Mouse (Mus musculus) spleen, embryonic (tissue): ENCODE data around the gene Gm26602.

Experiments
- CTCF ChIA-PET: fragments of 350-600 bp; sonication (Branson Sonifier 250); formaldehyde crosslinking; loops from one replicate; lab custom pipeline; 2022; lab: Charles Lee

Gene Gm26602

DNA sequence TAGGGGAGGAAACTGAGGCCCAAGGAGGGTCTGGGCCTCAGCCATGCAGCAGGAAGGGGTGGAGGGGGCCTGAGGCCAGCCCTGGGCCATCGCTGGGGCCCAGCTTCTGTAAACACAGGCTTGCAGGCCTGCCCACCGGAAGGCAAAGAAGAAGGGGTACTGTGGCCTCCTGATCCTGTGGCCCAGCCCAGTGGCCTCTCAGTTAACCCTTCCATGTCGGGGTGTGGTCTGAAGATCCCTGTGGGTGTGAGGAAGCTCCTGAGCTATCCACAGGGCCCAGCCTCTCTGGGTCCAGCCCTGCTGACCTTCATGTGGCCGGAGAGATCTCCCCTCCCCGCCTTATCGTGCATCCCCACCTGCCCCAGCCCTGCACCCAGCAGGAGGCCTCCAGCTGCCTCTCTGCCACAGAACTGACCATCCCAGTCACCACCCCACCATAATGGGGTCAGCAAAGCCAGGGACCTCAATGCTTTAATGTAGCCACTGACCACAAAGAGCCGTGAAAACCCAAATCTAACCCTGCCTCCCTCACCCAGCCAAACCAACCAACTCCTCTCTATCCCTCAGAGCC lies 36.2 kb downstream of the Gm26602 start:
- CTCF ChIA-PET = no interaction called here

DNA sequence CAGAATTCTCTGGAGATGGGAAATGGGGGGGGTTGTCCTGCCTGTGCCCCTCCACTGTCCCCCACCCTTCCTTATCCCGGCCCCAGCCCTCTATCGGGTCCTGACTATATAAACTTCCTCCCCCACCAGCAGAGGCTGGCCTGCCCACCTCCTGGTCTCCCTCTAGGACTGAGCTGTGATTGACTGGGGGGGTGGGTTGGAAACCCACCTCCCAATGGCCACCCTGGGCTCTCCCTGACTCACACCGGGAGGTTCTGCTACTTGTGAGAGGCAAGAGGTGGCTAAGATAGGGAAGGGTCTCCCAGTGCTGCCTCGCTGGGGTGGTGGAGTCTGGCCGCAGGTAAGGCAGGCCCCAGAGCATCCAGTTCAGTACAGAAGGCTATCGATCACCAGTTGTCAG lies 36.8 kb downstream of the Gm26602 start:
- CTCF ChIA-PET = no interaction called here

DNA sequence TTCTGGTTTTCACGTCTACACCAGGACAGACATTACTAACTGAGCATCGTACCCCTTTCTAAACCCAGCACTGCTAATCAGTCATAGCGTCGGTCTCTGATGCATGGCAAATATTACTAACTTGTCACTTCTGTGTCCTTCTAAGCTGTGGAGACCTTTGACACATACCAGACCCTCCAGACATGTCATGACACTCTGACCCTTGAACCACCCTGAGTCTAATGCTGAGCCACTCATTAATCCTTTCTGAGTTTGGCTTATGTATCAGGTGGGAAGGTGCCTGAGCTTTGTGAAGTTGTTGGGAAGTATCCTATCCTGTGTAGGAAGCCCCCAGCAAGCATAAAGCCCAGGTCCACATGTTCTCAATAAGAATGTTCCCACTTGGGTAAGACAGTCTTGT lies 39.2 kb downstream of the Gm26602 start:
- CTCF ChIA-PET = interaction anchor here (0.6 kb wide), 2 partner anchors 26 to 92 kb away, joined by 3 to 16 read pairs; no protein-coding TSS in a partner anchor

DNA sequence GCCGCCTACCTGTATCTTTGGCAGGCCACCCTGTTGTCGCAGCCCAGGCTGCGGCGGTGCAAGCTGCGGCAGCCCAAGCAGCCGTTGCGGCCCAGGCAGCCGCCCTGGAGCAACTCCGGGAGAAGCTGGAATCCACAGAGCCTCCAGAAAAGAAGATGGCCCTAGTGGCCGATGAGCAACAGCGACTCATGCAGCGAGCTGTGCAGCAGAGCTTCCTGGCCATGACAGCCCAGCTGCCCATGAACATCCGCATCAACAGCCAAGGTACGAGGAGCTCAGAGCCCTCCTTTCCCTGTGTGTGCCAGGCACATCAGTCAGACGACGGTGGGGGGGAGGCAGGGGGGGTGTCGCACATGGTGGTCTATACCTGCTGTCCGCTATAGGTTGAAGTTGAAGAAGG lies 40.0 kb downstream of the Gm26602 start:
- CTCF ChIA-PET = interaction anchor here (0.6 kb wide), 1 partner anchor 23 kb away, joined by 9 read pairs; no protein-coding TSS in a partner anchor

DNA sequence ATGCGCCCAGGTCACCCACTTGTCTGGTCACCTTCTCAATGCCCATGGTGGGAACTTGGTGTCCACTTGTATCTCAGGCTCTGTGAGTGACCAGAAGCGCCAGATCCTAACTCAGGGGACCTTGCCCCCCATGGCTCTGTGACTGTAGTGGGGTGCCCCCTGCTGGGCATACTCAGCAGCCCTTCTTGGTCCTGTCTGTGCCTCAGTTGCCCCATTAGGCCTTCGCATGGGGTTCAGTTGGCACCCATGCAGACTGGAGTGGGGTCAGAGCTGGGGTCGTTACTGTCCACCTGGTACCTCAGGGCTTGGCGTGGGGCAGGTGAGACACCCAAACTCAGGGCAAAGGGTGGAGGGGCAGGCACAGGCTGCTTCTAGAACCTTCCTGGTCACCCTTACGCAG lies 43.3 kb downstream of the Gm26602 start:
- CTCF ChIA-PET = interaction anchor here (0.7 to 2.4 kb wide), 5 partner anchors 15 to 207 kb away, joined by 4 to 14 read pairs (median 4); partner anchors contain the start of gene Arid3a

DNA sequence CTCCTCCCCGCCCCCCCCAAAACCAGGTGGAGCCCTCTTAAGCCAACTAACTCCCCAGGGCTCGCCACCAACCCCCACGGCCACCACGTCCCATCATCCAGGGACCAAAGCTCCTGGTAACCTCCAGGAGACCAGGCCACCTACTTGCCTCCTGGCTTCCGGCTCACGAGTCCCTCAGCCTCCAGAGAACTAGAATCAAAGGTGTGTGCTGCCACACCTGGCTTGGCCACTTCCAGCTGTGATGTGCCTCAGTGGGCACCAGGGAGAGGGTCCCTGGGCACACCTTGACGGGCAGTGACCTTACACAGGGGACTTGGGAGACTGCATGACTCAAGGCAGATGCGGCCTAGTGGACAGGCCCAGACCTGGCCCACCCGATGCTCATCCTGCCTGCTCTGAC lies 45.0 kb downstream of the Gm26602 start:
- CTCF ChIA-PET = interaction anchor here (0.7 to 1.4 kb wide), 2 partner anchors 30 to 72 kb away, joined by 4 to 7 read pairs; no protein-coding TSS in a partner anchor

DNA sequence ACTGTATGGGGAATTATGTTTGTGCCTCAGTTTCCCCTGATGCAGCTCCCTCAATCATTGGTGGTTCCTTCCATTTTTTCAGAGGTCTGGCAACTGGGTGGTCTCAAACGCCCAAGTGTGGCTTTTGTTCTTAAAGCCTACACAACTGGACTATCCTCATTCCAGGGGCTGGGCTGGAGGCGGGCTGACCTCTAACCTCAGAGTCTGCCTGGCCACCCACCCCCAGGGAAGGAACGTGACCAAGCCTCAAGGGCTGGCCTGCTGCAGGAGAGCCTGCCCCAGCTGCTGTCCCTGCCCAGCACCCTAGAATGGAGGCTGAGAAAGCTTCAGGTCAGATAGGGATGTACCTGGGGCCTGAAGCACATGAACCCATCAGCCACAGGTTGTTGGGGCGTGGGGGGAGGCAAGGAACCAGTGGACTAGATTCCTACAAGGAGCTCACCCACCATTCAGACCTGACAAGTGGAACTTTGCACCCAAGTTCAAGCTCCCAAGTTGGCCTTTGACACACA lies 46.0 kb downstream of the Gm26602 start:
- CTCF ChIA-PET = interaction anchor here (1.0 to 2.0 kb wide), 5 partner anchors 11 to 72 kb away, joined by 3 to 33 read pairs (median 11); partner anchors contain the start of gene Arid3a

DNA sequence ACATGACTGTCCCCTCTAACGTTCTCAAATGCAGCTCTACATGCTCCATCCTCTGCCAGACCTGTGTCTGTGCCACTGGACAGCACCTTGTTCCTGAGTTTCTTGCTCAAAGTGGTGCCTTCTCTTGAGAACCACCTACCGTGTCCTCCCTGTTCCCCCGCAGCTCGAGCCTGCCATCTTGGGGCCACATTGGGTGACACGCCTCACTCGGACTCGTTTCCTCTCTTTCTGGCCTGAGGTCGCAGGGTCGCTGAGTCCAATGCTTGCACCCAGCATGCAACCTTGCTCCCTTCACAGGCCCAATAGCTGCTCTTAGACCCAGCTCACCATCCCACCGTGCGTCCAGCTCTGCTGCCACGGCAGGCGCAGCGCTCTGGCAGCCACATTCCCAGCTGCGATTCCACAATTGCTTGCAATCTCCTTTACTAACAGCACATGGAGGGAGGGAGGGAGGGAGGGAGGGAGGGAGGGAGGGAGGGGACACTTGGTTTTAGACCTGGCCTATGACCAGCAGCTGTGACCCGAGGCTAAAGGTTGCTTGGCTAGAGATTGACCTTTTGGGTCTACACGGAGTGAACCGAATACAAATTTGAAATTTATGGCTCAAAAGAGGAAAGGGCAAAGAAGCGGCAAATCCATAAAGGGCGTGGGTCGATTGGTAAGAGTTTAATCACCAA lies 47.6 kb downstream of the Gm26602 start:
- CTCF ChIA-PET = interaction anchor here (0.5 to 2.0 kb wide), 9 partner anchors 18 to 468 kb away, joined by 3 to 33 read pairs (median 3); partner anchors contain the start of gene Arid3a

DNA sequence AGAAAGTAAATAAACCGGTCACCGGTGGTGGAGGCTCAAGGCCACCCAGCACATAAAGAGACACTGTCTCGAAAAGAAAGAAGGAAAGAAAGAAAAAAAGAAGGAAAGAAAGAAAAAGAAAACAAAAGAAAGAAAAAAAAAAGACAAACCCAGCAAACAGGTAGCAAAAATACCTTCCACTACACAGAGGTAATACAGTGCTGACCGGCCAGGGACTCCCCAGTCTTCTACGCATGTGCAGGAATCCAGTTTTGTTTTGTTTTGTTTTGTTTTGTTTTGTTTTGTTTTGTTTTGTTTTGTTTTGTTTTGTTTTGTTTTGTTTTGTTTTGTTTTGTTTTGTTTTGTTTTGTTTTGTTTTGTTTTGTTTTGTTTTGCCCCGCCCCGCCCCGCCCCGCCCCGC lies 48.8 kb downstream of the Gm26602 start:
- CTCF ChIA-PET = interaction anchor here (0.7 kb wide), 1 partner anchor 19 kb away, joined by 7 read pairs; no protein-coding TSS in a partner anchor

DNA sequence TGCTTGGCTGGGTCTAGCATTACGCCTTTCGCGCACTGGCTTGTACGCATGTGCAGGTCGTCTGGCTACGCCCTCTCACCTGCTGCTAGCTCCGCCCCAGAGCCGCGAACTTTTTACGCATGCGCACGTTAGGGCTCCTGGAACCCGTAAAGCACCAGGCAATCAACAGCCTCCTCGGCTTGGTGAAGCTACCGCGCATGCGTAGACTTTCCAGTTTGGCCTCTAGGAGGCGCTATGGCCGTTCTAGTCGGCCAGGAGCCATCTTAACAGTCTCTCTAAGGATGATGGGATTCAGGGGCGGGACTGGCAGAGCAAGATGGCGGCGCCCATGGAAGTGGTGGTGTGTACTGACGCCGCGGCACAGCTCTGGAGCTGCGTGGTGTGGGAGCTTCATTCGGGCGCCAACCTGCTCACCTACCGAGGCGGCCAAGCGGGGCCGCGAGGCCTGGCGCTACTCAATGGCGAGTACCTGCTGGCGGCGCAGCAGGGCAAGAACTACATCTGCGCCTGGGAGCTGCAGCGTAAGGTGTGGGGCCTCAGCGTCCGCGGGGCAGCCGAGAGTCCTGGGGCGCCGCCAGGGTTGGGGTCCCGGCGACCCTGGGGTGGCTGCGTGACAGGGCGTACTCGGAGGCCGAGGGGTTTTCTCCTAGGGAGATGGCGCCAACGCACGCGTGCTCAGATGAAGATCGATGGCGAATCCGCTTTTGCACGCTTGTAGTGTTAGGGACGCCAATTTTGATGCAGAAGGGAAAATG lies 49.4 kb downstream of the Gm26602 start, which contains the start of gene Wdr18:
TSS of gene Wdr18 (plus strand) at position 306 of the 755 bp plus-strand sequence.
- CTCF ChIA-PET = interaction anchor here (0.7 to 1.0 kb wide), 2 partner anchors 20 to 24 kb away, joined by 4 to 7 read pairs; partner anchors contain the start of gene Tmem259
